Mouse (Mus musculus): ENCODE measurements around the gene Cdk12. TPM values are rescaled to one million over a fixed set of nuclear protein-coding genes. Genes with fewer than 3 reads are reported as not detected.
"Not testable (repeated sequence)": the region's sequence is repeated elsewhere in the genome, so short reads cannot be mapped to it uniquely, and the experiment has no call there.

The Cdk12 gene
- polyA plus RNA-seq (2015; fragmentation: Nextera tagmentation; extraction: Ambion mirVana), result 9.0 and 12.2 TPM in 2 replicates

- peak; percentile 99 for DNase-seq (ENCODE audit: low spot score)
Observed at GRCm38 (mm10) chr11:98202641-98203350, at the start of gene Cdk12. TSS of gene Cdk12 (plus strand) at chr11:98203059.

- DNase-seq (ENCODE audit: low spot score), result no peak
Observed at GRCm38 (mm10) chr11:98155094-98155493, 47.8 kb upstream of the Cdk12 start.

DNA sequence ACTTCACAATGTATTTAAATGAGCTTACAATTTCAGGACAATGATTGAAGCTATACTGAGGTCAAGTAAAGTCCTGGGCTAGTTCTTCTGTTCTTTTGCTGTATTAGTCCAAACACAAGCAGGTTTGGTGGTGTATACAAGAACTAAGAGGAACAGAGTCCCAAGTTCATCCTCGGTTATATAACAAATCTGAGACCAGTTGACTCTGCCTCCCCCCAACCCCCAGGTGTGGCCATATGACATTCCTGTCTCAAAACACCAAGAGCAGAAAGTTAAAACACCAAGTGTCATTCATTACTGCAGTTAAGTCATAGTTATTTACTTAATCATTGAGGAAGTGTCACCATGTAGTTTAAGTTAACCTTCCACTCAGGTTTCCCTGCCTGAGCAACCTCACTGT is 34.5 kb upstream of the Cdk12 start:
- DNase-seq (ENCODE audit: low spot score), result no peak

- DNase-seq (ENCODE audit: low spot score), result not testable (repeated sequence)
Observed at GRCm38 (mm10) chr11:98182149-98182548, 20.7 kb upstream of the Cdk12 start.

DNA sequence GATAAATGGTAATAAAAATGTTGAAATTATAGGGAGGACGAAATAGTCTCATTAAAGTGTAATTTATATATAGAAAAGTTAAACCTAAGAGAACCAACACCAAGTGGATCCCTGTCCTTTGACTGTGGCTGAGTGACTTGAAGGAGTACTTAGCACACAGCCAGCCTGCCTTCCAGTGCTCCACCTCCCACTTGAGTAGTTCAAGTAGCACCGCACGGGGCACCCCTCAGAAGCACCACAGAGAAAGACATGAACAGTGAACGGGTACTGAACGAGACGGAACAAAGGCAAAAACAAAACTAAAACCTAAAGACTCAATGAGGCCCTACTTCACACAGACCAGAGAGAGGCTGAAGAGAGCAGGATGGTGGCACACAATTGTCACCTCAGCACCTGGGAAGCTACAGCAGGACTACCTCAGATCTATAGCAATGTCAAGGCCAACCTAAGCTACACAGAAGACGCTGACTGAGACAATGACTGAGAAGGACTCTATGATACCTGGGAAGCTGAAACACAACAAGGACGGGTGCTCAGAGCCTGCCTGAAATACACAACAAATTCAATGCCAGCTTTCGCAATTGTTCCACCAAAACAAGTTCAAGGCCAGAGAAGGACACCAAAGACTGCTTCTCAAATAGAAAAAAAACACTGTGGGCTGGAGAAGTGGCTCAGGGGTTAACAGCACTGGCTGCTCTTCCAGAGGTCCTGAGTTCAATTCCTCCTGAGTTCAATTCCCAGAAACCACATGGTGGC is 15.0 kb upstream of the Cdk12 start:
- no peak for DNase-seq (ENCODE audit: low spot score)

DNA sequence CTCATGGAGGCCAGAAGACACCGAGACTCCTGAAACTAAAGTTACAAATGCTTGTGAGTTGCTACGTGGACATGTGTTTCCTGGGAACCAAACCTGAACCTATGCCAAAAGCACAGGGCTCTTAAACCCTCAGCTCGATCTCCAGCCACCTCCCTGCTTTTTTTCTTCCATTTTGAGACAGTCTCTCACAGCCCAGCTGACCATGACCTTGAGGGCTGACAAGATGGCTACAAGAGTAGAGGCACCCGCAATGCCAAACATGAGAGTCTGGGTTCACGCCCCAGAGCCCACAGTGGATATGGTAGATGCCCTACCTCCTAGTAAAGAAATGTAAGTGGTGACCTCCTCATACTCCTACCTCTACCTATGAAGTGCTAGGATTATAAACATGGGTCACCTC is 12.0 kb upstream of the Cdk12 start:
- no peak for DNase-seq (ENCODE audit: low spot score)

DNA sequence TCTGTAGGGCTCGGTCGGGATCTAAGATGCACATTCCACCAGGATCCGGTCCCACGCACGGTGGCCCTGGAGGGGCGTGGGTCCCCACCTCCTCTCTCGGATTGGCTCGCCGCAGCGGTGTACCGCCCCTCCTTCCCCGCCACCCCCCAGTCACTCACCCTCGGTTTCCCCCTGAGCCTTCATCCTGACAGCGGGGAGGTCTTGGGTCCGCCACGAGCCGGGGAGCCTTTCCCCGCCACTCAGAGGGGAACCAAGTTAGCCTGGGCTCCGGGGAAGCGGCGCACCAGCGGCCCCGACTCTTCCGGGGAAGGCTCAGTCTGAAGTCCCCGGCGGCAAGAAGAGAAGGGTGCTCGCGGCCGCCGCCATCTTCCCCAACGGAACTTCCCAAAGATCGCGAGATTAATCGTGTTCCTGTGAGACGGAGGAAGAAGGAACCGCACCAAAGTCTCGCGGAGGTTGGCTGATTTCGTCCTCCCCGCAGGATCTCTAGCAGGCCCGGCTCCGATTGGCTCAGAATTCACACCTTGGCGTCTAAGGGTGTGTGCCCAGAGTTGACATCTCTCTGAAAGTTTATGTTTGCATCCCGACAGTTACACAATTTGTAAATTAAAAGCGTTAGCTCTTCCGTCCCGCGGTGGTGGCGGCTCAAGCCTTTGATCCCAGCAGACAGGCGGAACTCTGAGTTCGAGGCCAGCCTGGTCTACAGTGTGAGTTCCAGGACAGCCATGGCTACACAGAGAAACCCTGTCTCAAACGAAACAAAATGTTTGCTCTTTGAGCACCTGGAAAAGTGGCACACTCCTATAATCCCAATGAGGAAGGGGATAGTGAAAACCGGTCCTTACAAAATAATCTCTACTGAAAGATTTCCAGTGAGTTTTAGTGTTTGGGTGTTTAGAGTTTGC is 9.7 kb upstream of the Cdk12 start, which contains the start of gene Med1:
Gene Med1 (minus strand): TSS at position 393 of the 905 bp plus-strand sequence.
- peak; percentile 98 for DNase-seq (ENCODE audit: low spot score)

DNA sequence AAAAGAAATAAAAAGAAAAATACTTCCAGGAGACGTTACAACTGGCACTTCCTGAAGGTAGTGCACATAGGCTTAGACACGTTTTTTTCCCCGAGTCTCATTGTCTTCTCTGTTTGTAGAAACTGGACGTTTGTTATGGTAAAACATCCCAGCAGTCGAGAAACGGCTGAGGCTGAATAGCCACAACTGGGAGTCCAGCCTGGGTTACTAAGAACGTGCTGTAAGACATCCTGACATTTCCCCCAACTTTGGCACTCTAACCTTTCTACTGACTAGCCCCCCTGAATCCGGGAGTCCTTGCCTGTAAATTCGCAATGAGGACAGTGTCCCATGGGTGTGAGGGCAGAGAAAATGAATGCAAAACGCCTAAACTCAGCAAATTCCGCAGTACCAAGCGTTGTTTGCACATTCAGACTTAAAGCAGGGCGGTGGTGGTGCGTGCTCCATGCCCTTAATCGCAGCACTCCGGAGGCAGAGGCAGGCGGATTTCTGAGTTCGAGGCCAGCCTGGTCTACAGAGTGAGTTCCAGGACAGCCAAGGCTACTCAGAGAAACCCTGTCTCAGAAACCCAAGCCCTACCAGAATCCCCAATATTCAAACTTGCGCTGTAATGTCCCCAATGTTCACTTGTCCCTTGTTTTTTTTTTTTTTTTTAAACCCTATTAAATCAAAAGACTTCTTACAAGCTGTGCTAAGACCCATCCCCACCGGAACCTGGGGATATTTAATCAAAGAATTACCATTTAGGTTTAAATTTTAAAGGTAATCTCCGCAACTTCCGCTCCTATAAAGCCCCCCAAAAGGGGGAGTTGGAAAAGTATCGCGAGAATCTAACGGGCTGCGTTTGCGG is 843 bp upstream of the Cdk12 start:
- peak; percentile 34 for DNase-seq (ENCODE audit: low spot score)

DNA sequence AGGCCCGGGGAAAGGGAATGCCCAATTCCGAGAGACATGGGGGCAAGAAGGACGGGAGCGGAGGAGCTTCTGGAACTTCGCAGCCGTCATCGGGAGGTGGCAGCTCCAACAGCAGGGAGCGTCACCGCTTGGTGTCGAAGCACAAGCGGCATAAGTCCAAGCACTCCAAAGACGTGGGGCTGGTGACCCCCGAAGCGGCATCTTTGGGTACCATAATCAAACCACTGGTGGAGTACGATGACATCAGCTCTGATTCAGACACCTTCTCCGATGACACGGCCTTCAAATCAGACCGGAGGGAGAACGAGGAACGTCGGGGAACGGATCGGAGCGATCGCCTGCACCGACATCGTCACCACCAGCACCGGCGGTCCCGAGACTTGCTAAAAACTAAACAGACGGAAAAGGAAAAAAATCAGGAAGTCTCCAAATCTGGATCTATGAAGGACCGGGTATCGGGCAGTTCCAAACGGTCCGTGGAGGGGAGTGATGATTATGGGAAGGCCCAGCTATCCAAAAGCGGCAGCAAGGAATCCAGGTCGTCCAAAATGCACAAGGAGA is 572 bp downstream of the Cdk12 start:
- DNase-seq (ENCODE audit: low spot score), result no peak

DNA sequence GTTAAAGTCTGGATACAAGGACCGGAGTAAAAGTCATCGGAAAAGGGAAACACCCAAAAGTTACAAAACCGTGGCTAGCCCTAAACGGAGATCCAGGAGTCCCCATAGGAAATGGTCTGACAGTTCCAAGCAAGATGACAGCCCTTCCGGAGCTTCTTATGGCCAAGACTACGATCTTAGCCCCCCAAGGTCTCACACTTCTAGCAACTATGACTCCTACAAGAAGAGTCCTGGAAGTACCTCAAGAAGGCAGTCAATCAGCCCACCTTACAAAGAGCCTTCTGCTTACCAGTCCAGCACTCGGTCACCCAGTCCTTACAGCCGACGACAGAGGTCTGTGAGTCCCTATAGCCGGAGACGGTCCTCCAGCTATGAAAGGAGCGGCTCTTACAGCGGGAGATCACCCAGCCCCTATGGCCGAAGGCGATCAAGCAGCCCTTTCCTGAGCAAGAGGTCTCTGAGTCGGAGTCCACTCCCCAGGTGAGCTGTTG is 1.1 kb downstream of the Cdk12 start:
- peak; percentile 5 for DNase-seq (ENCODE audit: low spot score)

GRCm38 (mm10) chr11:98205463-98205862 is 2.6 kb downstream of the Cdk12 start:
- no peak for DNase-seq (ENCODE audit: low spot score)

GRCm38 (mm10) chr11:98206281-98206680 is 3.4 kb downstream of the Cdk12 start:
- not testable (repeated sequence) for DNase-seq (ENCODE audit: low spot score)

DNA sequence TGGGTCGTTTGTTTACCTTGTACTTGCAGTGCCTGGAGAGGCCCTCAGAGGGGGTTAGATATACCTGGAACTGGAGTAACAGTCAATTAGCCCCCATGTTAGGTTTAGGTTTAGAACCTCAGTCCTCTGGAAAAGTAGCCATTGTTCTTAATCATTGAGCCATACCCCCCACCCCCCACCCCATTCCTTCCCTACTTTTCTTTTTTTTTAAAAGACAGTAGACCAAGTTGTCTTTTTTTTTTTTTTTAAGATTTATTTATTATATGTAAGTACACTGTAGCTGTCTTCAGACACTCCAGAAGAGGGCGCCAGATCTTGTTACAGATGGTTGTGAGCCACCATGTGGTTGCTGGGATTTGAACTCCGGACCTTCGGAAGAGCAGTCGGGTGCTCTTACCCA is 6.8 kb downstream of the Cdk12 start:
- not testable (repeated sequence) for DNase-seq (ENCODE audit: low spot score)

GRCm38 (mm10) chr11:98213311-98213710 is 10.5 kb downstream of the Cdk12 start:
- DNase-seq (ENCODE audit: low spot score), result no peak

DNA sequence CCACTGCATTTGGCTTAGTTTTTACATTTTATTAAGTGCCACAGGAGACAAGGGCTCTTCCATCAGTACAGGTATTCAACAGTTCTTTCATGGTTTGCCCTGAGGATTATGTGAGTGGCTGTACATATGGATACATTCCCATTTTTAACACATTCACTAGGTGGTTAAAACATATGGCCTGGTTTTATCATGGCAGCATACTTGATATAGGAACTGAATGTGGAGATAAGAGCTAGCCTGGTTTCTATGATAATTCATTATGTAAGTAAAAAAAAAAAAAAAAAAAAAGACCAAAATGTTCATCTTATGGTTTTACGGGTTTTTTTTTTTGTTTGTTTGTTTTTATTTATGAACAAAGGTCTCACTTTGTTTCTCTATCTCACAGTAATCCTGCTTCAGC is 23.5 kb downstream of the Cdk12 start:
- DNase-seq (ENCODE audit: low spot score), result no peak

DNA sequence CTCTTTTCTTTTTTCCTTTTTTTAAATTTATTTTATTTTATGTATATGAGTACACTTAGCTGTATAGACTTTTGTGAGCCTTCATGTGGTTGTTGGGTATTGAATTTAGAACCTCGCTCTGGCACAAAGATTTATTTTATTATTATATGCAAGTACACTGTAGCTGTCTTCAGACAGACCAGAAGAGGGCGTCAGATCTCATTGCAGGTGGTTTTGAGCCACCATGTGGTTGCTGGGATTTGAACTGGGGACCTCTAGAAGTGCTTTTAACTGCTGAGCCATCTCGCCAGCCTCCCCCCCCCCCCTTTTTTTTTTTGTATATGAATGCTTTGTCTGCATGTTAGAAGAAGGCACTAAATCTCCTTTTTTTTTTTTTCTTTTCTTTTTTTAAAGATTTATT is 35.6 kb downstream of the Cdk12 start:
- DNase-seq (ENCODE audit: low spot score), result no peak

GRCm38 (mm10) chr11:98238995-98239394 is 36.1 kb downstream of the Cdk12 start:
- DNase-seq (ENCODE audit: low spot score), result no peak

DNA sequence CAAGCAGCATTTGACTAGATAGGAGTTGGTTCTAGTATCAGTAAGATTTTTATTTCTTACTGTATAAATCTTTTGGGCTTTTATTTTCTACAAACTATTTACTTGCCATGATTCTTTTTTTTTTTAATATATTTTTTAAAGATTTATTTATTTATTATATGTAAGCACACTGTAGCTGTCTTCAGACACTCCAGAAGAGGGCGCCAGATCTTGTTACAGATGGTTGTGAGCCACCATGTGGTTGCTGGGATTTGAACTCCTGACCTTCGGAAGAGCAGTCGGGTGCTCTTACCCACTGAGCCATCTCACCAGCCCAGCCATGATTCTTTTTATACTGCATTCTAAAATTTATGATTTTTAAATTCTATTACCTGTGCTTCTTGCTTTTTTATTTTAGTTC is 40.1 kb downstream of the Cdk12 start:
- DNase-seq (ENCODE audit: low spot score), result not testable (repeated sequence)

DNA sequence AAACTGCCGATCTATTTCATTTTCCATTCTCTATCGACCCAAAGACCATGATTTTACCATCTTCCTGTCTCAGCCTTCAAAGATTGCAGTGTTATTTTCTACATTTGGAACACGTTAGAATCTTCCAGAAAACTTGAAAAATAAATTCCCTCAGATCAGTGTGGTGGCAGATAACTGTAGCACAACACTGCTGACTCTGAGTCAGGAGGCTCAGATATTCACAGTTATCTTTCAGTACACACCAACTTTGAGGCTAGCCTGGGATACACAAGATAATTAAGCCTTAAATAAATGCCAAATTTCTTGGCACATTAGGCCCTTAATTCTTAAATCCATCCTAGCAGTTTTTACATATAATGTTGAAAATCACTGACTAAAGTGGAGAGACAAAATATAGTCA is 41.6 kb downstream of the Cdk12 start:
- DNase-seq (ENCODE audit: low spot score), result no peak

DNA sequence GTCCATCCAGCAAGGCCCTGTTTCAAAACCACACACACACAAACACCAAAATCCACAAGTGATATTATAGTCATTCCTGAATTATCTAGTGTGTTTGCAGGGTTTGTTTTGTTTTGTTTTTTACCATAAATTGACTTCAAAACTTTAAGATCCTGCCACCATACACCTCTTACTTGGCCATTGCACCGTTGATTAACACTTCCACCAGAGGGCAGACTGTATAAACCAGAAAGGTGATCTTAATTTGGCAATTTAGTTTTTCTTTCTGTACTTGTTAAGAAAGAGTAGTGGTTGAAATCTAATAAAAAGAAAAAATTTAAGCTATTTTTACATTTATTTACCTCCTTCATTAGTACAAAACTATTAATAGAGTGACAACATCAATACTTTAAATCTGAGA is 44.5 kb downstream of the Cdk12 start:
- no peak for DNase-seq (ENCODE audit: low spot score)
